Mouse (Mus musculus): ENCODE data around the gene Cspg4. TPM values are rescaled to one million over a fixed set of nuclear protein-coding genes. Genes with fewer than 3 reads are reported as not detected.

Cspg4 gene
- total and polyA plus RNA-seq, 2 experiments from 2014 or later = 17.4 to 93.5 TPM

DNA sequence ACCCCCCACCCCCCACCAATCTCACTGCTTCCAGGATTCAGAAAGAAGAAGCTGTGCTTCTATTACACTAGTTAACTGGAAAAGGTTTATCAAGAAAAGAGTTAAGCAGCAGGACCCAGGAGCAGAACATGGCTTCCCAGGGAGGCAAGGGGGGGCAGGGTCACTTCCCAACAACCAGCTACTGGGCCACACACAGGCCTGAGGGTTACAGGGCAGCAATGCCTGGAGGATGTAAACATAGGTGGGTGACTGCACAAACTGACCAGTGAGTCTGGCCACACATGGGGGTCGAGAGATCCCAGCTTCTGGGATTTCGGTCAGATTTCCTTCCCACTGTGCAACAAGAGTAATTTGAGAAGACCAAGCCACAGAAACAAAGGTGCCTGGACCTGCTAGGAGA, 52.3 kb downstream of the Cspg4 start:
- Histone ChIP-seq H3K27ac (ENCODE audit: low read depth) (no peak overlapping the region), H3K4me3 (ENCODE audit: low read depth, low read length) (no peak overlapping the region), H3K4me1 (ENCODE audit: control insufficient read depth, insufficient read depth) (no peaks in the 10 kb centered on the region), H3K9me3 (replicated peaks; ENCODE audit: control insufficient read depth, low read length) (no peaks in the 10 kb centered on the region), H3K9ac (replicated peaks; ENCODE audit: low read depth, low read length) (no peak overlapping the region), H3K27me3 (ENCODE audit: control insufficient read depth, insufficient read depth, low read length) (no peaks in the 10 kb centered on the region), H3K36me3 (replicated peaks; ENCODE audit: control insufficient read depth, insufficient read depth, low read length) (peaks cover 54% of the 10 kb centered on the region), H3K4me2 (ENCODE audit: low read depth, low read length) (no peak overlapping the region)
- DNase-seq (ENCODE audit: low spot score) (no peak), ATAC-seq (ENCODE audit: insufficient read depth, low read depth) (no peak)
- WGBS = 88% methylated on average over 2 of the region's 2 CpGs
- TF ChIP-seq CTCF (IDR thresholded peaks at IDR 0.05; ENCODE audit: low read depth) (no peak), EP300 (IDR thresholded peaks at IDR 0.05; ENCODE audit: low read depth) (no peak)

DNA sequence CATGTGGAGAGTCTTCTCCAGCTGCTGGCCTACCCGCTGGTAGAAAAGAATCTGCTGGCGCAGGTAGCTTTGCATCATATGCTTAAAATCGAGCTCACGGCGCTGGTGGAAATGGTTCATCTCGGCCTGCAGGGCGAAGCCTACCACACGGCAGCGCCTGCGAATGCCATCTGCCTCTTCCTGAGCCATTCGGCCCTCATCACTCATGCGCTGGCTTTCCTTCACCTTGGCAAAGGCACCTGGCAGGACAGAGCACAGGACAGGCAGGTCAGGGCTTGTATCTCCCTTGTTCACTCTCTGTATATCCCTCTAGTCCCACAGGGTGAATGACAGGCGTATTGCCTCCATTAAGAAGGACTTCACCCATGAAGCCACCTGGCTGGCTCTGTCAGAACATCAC, 53.6 kb downstream of the Cspg4 start:
- WGBS = 92% methylated on average over 13 of the region's 13 CpGs
- ATAC-seq (ENCODE audit: insufficient read depth, low read depth) = no peak
- no peak for DNase-seq (ENCODE audit: low spot score)
- Histone ChIP-seq H3K4me3 (ENCODE audit: low read depth, low read length) (no peak overlapping the region), H3K4me1 (ENCODE audit: control insufficient read depth, insufficient read depth) (peaks cover 13% of the 10 kb centered on the region), H3K9me3 (replicated peaks; ENCODE audit: control insufficient read depth, low read length) (no peaks in the 10 kb centered on the region), H3K27ac (ENCODE audit: low read depth) (no peak overlapping the region), H3K36me3 (replicated peaks; ENCODE audit: control insufficient read depth, insufficient read depth, low read length) (peaks cover 56% of the 10 kb centered on the region), H3K4me2 (ENCODE audit: low read depth, low read length) (no peak overlapping the region), H3K9ac (replicated peaks; ENCODE audit: low read depth, low read length) (no peak overlapping the region), H3K27me3 (ENCODE audit: control insufficient read depth, insufficient read depth, low read length) (no peaks in the 10 kb centered on the region)
- TF ChIP-seq CTCF (IDR thresholded peaks at IDR 0.05; ENCODE audit: low read depth) (no peak), EP300 (IDR thresholded peaks at IDR 0.05; ENCODE audit: low read depth) (no peak)

DNA sequence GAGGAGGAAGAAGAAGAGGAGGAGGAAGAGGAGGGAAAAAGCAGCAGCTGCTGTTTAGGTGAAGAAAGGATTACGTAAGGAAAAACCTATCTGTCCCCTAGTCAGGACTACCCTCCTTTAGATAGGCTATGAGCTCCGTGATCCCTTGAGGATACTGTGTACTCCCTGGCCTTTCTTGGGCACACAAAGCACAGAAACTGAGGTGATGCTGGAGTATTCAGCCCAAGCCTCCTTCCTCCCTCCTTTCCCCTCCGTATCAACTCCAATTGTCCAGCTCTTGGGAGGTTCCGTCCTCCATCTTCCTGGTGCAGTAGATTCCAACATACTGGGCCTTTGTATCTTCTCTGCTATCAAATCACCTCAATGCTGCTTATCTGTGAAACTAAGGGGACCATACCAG, 57.9 kb downstream of the Cspg4 start:
- peaks cover 33% of the 10 kb centered on the region for H3K36me3 ChIP-seq (replicated peaks; ENCODE audit: control insufficient read depth, insufficient read depth, low read length)
- WGBS = 84% methylated on average over 4 of the region's 4 CpGs
- DNase-seq (ENCODE audit: low spot score) (no peak), ATAC-seq (ENCODE audit: insufficient read depth, low read depth) (no peak)
- no peak overlapping the region for H3K4me3 ChIP-seq (ENCODE audit: low read depth, low read length)
- H3K27ac ChIP-seq (ENCODE audit: low read depth) = peak overlapping the region; percentile 83
- no peaks in the 10 kb centered on the region for H3K27me3 ChIP-seq (ENCODE audit: control insufficient read depth, insufficient read depth, low read length)
- peaks cover 47% of the 10 kb centered on the region for H3K4me1 ChIP-seq (ENCODE audit: control insufficient read depth, insufficient read depth)
- TF ChIP-seq EP300 (IDR thresholded peaks at IDR 0.05; ENCODE audit: low read depth) = no peak
- peak overlapping the region; percentile 92; the same call in 1 of the 2 replicates for H3K4me2 ChIP-seq (ENCODE audit: low read depth, low read length)
- H3K9ac ChIP-seq (replicated peaks; ENCODE audit: low read depth, low read length) = peak overlapping the region; percentile 53
- no peaks in the 10 kb centered on the region for H3K9me3 ChIP-seq (replicated peaks; ENCODE audit: control insufficient read depth, low read length)

DNA sequence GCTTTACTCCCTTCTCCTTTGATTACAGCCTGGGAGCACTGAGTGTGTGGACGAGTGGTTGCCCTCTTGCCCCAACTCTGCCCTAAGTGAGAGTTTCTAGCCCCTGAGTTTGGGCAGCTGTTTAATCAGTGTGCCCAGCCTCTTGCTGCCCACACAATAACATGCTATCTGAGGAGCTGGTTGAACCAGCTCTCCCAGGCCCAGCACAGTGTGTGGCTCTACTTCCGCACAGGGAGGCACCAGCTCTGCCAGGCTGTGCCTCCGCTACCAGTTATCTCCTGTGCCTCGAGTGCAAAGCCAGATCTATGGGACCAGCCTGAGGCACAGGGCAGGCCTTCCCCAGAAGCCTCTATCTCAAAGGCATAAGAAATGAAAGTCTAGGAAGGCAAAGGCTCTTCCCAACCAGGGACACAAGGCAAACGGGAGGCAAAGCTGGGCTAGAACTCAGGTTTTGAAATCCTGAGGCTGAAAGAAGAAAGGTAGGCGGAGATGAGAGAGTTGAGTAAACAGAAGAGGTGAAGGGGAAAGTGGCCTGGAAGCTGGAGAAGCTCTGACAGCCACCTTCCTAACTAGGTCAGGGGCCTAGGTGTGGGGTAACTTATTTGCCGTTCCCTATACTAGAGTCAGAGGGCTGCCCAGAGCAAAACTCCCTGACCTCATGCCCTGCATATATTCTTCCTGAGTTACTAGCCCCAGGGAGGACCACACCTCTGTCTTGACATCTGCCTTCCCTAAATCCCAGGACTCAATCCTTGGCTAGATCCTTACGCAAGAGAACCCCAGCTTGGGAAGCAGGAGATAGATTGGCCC, 59.2 kb downstream of the Cspg4 start:
- no peaks in the 10 kb centered on the region for H3K9me3 ChIP-seq (replicated peaks; ENCODE audit: control insufficient read depth, low read length)
- ATAC-seq (ENCODE audit: insufficient read depth, low read depth) = no peak
- H3K4me2 ChIP-seq (ENCODE audit: low read depth, low read length) = peak overlapping the region; percentile 92
- H3K4me3 ChIP-seq (ENCODE audit: low read depth, low read length) = peak overlapping the region; percentile 41
- peaks cover 47% of the 10 kb centered on the region for H3K4me1 ChIP-seq (ENCODE audit: control insufficient read depth, insufficient read depth)
- peak overlapping the region; percentile 83 for H3K27ac ChIP-seq (ENCODE audit: low read depth)
- peak overlapping the region; percentile 53 for H3K9ac ChIP-seq (replicated peaks; ENCODE audit: low read depth, low read length)
- no peak for DNase-seq (ENCODE audit: low spot score)
- peaks cover 22% of the 10 kb centered on the region; the same call in 1 of the 2 replicates for H3K36me3 ChIP-seq (replicated peaks; ENCODE audit: control insufficient read depth, insufficient read depth, low read length)
- TF ChIP-seq CTCF (IDR thresholded peaks at IDR 0.05; ENCODE audit: low read depth) (no peak), EP300 (IDR thresholded peaks at IDR 0.05; ENCODE audit: low read depth) (no peak)
- 24% methylated on average over 8 of the region's 8 CpGs for WGBS
- H3K27me3 ChIP-seq (ENCODE audit: control insufficient read depth, insufficient read depth, low read length) = no peaks in the 10 kb centered on the region

DNA sequence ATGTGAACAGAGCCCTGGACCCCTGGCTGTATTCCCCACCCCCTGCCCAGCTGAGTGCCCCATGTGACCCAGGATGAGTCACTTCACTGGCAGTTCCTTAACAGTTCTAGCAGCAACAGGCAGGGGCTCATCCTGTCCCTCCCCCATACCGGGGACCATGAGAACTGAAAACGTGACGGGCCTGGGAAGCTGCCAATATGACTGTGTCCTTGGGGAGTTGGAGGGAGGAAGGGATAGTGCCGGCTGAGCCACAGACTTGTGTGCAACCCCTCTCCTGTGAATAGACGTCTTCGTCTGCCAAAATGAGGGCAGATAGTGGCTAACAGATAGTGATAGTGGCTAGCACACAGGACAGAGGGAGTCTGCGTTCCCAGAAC, 59.8 kb downstream of the Cspg4 start:
- WGBS = 1% methylated on average over 7 of the region's 7 CpGs
- peak; percentile 96 for TF ChIP-seq EP300 (IDR thresholded peaks at IDR 0.05; ENCODE audit: low read depth)
- TF ChIP-seq CTCF (IDR thresholded peaks at IDR 0.05; ENCODE audit: low read depth) = no peak; the same call in 1 of the 2 replicates

More for the DNA sequence above, 59.8 kb downstream of the Cspg4 start:
- DNase-seq (ENCODE audit: low spot score) (peak; percentile 93), ATAC-seq (ENCODE audit: insufficient read depth, low read depth) (peak; percentile 82)
- Histone ChIP-seq H3K36me3 (replicated peaks; ENCODE audit: control insufficient read depth, insufficient read depth, low read length) (peaks cover 22% of the 10 kb centered on the region; the same call in 1 of the 2 replicates), H3K9me3 (replicated peaks; ENCODE audit: control insufficient read depth, low read length) (no peaks in the 10 kb centered on the region), H3K27ac (ENCODE audit: low read depth) (peak overlapping the region; percentile 83), H3K4me2 (ENCODE audit: low read depth, low read length) (peak overlapping the region; percentile 92), H3K9ac (replicated peaks; ENCODE audit: low read depth, low read length) (peak overlapping the region; percentile 53), H3K4me3 (ENCODE audit: low read depth, low read length) (peak overlapping the region; percentile 41), H3K4me1 (ENCODE audit: control insufficient read depth, insufficient read depth) (peaks cover 47% of the 10 kb centered on the region), H3K27me3 (ENCODE audit: control insufficient read depth, insufficient read depth, low read length) (no peaks in the 10 kb centered on the region)
